Mouse (Mus musculus) liver, embryonic 12.5 days (tissue): ENCODE results near the gene Bsg. TPM values are rescaled to one million over a fixed set of nuclear protein-coding genes. Genes with fewer than 3 reads are reported as not detected.

Experiments
- ATAC-seq: fragments of 200-750 bp; cut with Nextera tagmentation; 2 replicates; pipeline ENCODE4 v1.8.0; 2017; ENCODE audit warnings: moderate number of reproducible peaks, mild to moderate bottlenecking, moderate library complexity
- H3K27ac ChIP-seq: fragments of 300-500 bp; sonication (generic); 2 replicates; pipeline ENCODE4 v1.5.1; 2016; ENCODE audit warnings: mild to moderate bottlenecking
- H3K27me3 ChIP-seq: fragments of 300-500 bp; sonication (generic); replicated peaks from 2 replicates; pipeline ENCODE4 v1.6.1; 2016; ENCODE audit warnings: mild to moderate bottlenecking, moderate library complexity
- H3K36me3 ChIP-seq: fragments of 300-500 bp; sonication (generic); 2 replicates; pipeline ENCODE4 v1.6.1; 2016; ENCODE audit warnings: mild to moderate bottlenecking, moderate library complexity
- H3K4me1 ChIP-seq: fragments of 300-500 bp; sonication (generic); 2 replicates; pipeline ENCODE4 v1.6.1; 2016
- H3K4me2 ChIP-seq: fragments of 300-500 bp; sonication (generic); 2 replicates; pipeline ENCODE4 v1.6.1; 2016; ENCODE audit warnings: mild to moderate bottlenecking, moderate library complexity
- H3K4me3 ChIP-seq: fragments of 300-500 bp; sonication (generic); 2 replicates; pipeline ENCODE4 v1.5.1; 2016; ENCODE audit warnings: mild to moderate bottlenecking, moderate library complexity
- H3K9ac ChIP-seq: fragments of 300-500 bp; sonication (generic); 2 replicates; pipeline ENCODE4 v1.6.1; 2016; ENCODE audit warnings: mild to moderate bottlenecking, moderate library complexity
- H3K9me3 ChIP-seq: fragments of 300-500 bp; sonication (generic); replicated peaks from 2 replicates; pipeline ENCODE4 v1.6.1; 2016; ENCODE audit warnings: mild to moderate bottlenecking, moderate library complexity
- WGBS: fragments of 180-500 bp; shearing (Covaris S2); methylation state at CpG from one replicate; pipeline ENCODE4 v1.1.7; 2016; ENCODE audit not compliant: insufficient replicate concordance; 5-methylcytosine and 5-hydroxymethylcytosine counted together
- polyA plus RNA-seq: library from polyadenylated mRNA; unstranded; fragments of >200 nt; fragmentation: Nextera tagmentation; extraction: Ambion mirVana; gene quantifications from 2 replicates; pipeline ENCODE4 v1.2.1, GENCODE M21; 2016

Gene Bsg
- polyA plus RNA-seq, 1 experiment from 2014 or later, result 1,045 TPM

DNA sequence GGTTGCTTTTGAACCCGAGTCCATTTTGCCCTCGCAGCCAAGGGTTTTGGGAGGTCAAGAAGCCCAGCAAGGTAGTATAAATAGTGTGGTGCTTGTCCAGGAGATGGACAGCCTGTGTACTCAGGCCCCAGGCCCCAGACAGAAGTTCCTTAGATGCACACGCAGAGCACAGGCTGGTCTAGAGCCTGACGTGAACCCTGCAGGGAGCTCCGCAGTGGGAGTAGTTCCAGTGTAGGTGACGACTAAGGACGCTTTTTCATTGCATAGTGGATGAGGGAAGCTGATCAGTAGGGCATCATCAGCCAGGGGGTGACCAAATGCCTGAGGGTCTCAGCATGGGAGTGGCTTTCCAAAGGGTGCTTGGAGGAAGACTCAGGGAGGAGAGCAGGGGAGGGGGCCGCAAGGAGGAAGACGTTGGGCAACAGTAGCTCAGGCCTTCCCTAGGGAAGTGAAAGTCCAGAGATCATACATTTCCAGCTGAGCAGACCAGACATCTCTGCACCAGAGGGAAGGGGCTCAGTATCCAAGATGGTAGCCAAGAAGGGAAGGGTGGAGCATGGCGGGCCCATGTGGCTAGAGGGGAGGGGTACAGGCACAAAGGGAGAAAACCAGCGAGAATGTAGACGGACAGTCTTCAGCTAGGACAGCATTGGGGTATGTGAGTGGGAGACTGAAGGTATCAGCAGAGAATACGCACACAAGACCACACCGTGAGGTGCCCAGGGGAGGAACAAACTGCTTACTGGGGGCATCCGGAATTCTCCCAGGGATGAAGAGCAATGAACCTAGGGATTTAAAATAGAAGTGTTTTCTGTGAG is 34.0 kb upstream of the Bsg start:
- H3K27me3 ChIP-seq, result 0 out of 2 replicates have a peak, but pooled peaks cover 7% of the 10 kb centered on the region
- peak overlapping the region; percentile 80 for H3K9ac ChIP-seq
- ATAC-seq, result peak; percentile 30
- H3K36me3 ChIP-seq, result peaks cover 7% of the 10 kb centered on the region
- peak overlapping the region; percentile 81 for H3K27ac ChIP-seq
- no peaks in the 10 kb centered on the region for H3K9me3 ChIP-seq
- peaks cover 28% of the 10 kb centered on the region for H3K4me1 ChIP-seq
- H3K4me2 ChIP-seq, result peak overlapping the region; percentile 85
- H3K4me3 ChIP-seq, result peak overlapping the region; percentile 85
- 30% methylated on average over 15 of the region's 15 CpGs for WGBS

- ATAC-seq, result no peak
- Histone ChIP-seq H3K9me3 (no peaks in the 10 kb centered on the region), H3K4me3 (no peak overlapping the region), H3K27me3 (peaks cover 13% of the 10 kb centered on the region), H3K27ac (0 out of 2 replicates have a peak overlapping the region, but pooled peaks have one; percentile 5), H3K36me3 (peaks cover 17% of the 10 kb centered on the region), H3K4me2 (peak overlapping the region; percentile 21; the same call in 1 of the 2 replicates), H3K4me1 (peaks cover 28% of the 10 kb centered on the region), H3K9ac (peak overlapping the region; percentile 10; the same call in 1 of the 2 replicates)
- whole genome bisulfite sequencing, result 73% methylated on average over 6 of the region's 6 CpGs
These were observed 32.7 kb upstream of the Bsg start for GRCm38 (mm10) chr10:79671396-79672087.

DNA sequence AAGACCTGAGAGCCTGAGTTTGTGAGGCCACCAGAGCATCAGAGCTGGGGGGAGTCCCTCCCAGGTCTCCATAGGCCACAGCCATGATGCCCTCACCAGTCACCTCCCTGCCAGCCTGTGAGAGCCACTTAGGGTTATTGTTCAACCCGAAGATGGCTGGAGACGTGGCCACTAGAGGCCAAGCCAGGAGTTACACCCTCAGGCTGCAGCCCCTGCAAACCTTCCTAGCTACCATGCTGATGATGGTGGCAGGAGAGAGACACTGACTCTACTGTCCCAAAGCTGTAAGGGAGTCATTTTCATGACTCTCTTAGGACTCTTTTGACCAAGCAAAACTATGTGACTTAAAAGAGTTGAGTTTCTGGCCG is 32.2 kb upstream of the Bsg start:
- WGBS, result 75% methylated on average over 3 of the region's 3 CpGs
- ATAC-seq, result no peak
- no peak overlapping the region for H3K27ac ChIP-seq
- H3K9me3 ChIP-seq, result no peaks in the 10 kb centered on the region
- no peak overlapping the region for H3K4me3 ChIP-seq
- no peak overlapping the region for H3K4me2 ChIP-seq
- peaks cover 11% of the 10 kb centered on the region for H3K27me3 ChIP-seq
- H3K4me1 ChIP-seq, result peaks cover 28% of the 10 kb centered on the region
- H3K36me3 ChIP-seq, result peaks cover 17% of the 10 kb centered on the region
- H3K9ac ChIP-seq, result no peak overlapping the region

GRCm38 (mm10) chr10:79673054-79673453 is 31.2 kb upstream of the Bsg start:
- Histone ChIP-seq H3K4me2 (no peak overlapping the region), H3K27me3 (peaks cover 11% of the 10 kb centered on the region), H3K9me3 (no peaks in the 10 kb centered on the region), H3K9ac (no peak overlapping the region), H3K36me3 (peaks cover 17% of the 10 kb centered on the region), H3K4me3 (no peak overlapping the region), H3K27ac (no peak overlapping the region), H3K4me1 (peaks cover 28% of the 10 kb centered on the region)
- 75% methylated on average over 3 of the region's 3 CpGs for WGBS
- ATAC-seq, result no peak

DNA sequence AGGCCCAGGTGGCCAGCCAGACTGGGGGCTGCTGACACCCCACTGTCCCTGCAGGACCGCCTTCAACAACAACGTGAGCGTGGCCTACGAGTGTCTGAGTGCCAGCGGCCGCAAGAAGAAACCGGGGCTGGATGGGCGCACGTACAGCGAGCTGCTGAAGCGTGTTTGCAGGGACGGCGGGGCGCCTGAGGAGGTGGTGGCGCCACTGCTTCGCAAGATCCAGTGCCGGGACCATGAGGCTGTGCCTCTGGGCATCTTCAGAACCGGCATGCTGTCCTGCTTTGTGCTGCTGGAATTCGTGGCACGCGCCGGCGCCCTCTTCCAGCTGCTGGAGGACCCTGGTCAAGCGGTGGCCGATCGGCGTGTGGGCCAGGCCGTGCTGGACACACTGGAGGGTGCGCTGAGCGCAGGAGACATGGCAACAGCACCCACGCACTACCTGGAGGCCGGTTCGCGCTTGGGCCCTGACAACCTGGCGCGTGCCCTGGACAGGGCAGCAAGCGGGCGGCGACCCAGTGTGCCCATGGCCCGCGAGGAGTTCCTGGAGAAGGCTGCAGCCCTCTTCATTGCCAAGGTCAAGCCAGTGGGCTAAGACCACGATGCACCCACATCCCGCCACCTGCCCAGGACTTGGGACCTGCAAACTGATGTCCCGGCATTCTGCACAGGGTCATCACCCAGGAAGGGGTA is 28.8 kb upstream of the Bsg start:
- Histone ChIP-seq H3K9ac (no peak overlapping the region), H3K27me3 (peaks cover 21% of the 10 kb centered on the region), H3K36me3 (peaks cover 17% of the 10 kb centered on the region), H3K27ac (no peak overlapping the region), H3K4me2 (no peak overlapping the region), H3K4me1 (peaks cover 19% of the 10 kb centered on the region), H3K4me3 (no peak overlapping the region), H3K9me3 (no peaks in the 10 kb centered on the region)
- ATAC-seq, result no peak
- 53% methylated on average over 44 of the region's 44 CpGs for WGBS

GRCm38 (mm10) chr10:79680606-79681495 is 23.4 kb upstream of the Bsg start:
- Histone ChIP-seq H3K27me3 (peaks cover 14% of the 10 kb centered on the region), H3K4me2 (peak overlapping the region; percentile 87), H3K9ac (peak overlapping the region; percentile 70), H3K27ac (peak overlapping the region; percentile 96), H3K9me3 (no peaks in the 10 kb centered on the region), H3K4me1 (peaks cover 41% of the 10 kb centered on the region), H3K36me3 (peaks cover 28% of the 10 kb centered on the region), H3K4me3 (peak overlapping the region; percentile 94)
- ATAC-seq, result peak; percentile 18
- 26% methylated on average over 11 of the region's 11 CpGs for WGBS

- Histone ChIP-seq H3K9ac (peak within 1 kb of the TSS; percentile 91), H3K27ac (peak within 1 kb of the TSS; percentile 96), H3K4me3 (peak within 1 kb of the TSS; percentile 94), H3K27me3 (peaks cover 10% of the 10 kb centered on the region; the same call in 1 of the 2 replicates), H3K4me1 (peaks cover 41% of the 10 kb centered on the region), H3K36me3 (peaks cover 33% of the 10 kb centered on the region), H3K9me3 (no peaks in the 10 kb centered on the region), H3K4me2 (peak within 1 kb of the TSS; percentile 87)
- WGBS, result under 1% methylated on average over 72 of the region's 84 CpGs
- ATAC-seq, result peak; percentile 92
These were observed 22.6 kb upstream of the Bsg start, which contains the start of gene Cdc34 for GRCm38 (mm10) chr10:79681591-79682245. Cdc34 (plus strand) TSS chr10:79682195.

GRCm38 (mm10) chr10:79682551-79682915 is 21.8 kb upstream of the Bsg start:
- H3K9ac ChIP-seq, result peak overlapping the region; percentile 91
- H3K9me3 ChIP-seq, result no peaks in the 10 kb centered on the region
- peak overlapping the region; percentile 96 for H3K27ac ChIP-seq
- ATAC-seq, result no peak
- peak overlapping the region; percentile 87 for H3K4me2 ChIP-seq
- peaks cover 10% of the 10 kb centered on the region; the same call in 1 of the 2 replicates for H3K27me3 ChIP-seq
- H3K36me3 ChIP-seq, result peaks cover 41% of the 10 kb centered on the region
- H3K4me1 ChIP-seq, result peaks cover 41% of the 10 kb centered on the region
- H3K4me3 ChIP-seq, result peak overlapping the region; percentile 94
- whole genome bisulfite sequencing, result 0% methylated on average over 10 of the region's 10 CpGs

- Histone ChIP-seq H3K4me1 (peaks cover 41% of the 10 kb centered on the region), H3K9ac (peak overlapping the region; percentile 91)
These were observed 21.2 kb upstream of the Bsg start for GRCm38 (mm10) chr10:79682916-79683582.

More at GRCm38 (mm10) chr10:79682916-79683582, 21.2 kb upstream of the Bsg start:
- WGBS, result 3% methylated on average over 10 of the region's 10 CpGs
- Histone ChIP-seq H3K27me3 (peaks cover 10% of the 10 kb centered on the region; the same call in 1 of the 2 replicates), H3K4me3 (peak overlapping the region; percentile 94), H3K4me2 (peak overlapping the region; percentile 87), H3K27ac (peak overlapping the region; percentile 96), H3K36me3 (peaks cover 47% of the 10 kb centered on the region), H3K9me3 (no peaks in the 10 kb centered on the region)
- no peak for ATAC-seq
